Mouse (Mus musculus) CH12.LX (cell line): ENCODE measurements around the gene Fam172a. TPM values are rescaled to one million over a fixed set of nuclear protein-coding genes. Genes with fewer than 3 reads are reported as not detected.
A peak's percentile ranks its signal among the peaks of the same experiment; 100 is the strongest.

Source experiments
- DNase-seq: peaks from one replicate; pipeline ENCODE4 v3.0.0-alpha.2; 2013; ENCODE audit errors: extremely low read depth
- H3K27ac ChIP-seq: 2 replicates; pipeline ENCODE4 v1.5.1; 2012; ENCODE audit warnings: low read depth, mild to moderate bottlenecking, control low read depth, moderate library complexity; ENCODE audit not compliant: insufficient read depth
- H3K27me3 ChIP-seq: replicated peaks from 2 replicates; pipeline ENCODE3; 2012; ENCODE audit warnings: inconsistent platforms
- H3K36me3 ChIP-seq, 2 experiments: replicated peaks in 1 of 2; 2 replicates each; pipeline versions ENCODE3 to v1.6.1; 2012; ENCODE audit warnings: inconsistent platforms in 1 of 2, low read length in 1 of 2, mild to moderate bottlenecking in 1 of 2, mixed read lengths in 1 of 2, moderate library complexity in 1 of 2; ENCODE audit not compliant: control insufficient read depth in 1 of 2, insufficient read depth in 1 of 2
- H3K4me1 ChIP-seq, 2 experiments: 2 replicates each; pipeline ENCODE4 v1.6.1; 2012; ENCODE audit warnings: inconsistent platforms in 1 of 2, moderate library complexity in 1 of 2; ENCODE audit not compliant: insufficient read depth in 2 of 2, control insufficient read depth in 1 of 2
- H3K4me2 ChIP-seq: 2 replicates; pipeline ENCODE4 v1.6.1; 2012; ENCODE audit warnings: low read depth, mild to moderate bottlenecking, control low read depth; ENCODE audit not compliant: poor library complexity, insufficient read depth, severe bottlenecking
- H3K4me3 ChIP-seq, 3 experiments: fragments of 150-350 bp in 1 of 3; sonication (generic) in 1 of 3; replicated peaks in 1 of 3; 2 replicates each; pipeline versions ENCODE3 to v1.5.1; 2011 to 2012; ENCODE audit warnings: low read depth in 2 of 3, low read length in 2 of 3, mild to moderate bottlenecking in 2 of 3, moderate library complexity in 2 of 3, control low read depth in 1 of 3, improper control_type of control experiment in 1 of 3, inconsistent platforms in 1 of 3, mixed read lengths in 1 of 3; ENCODE audit not compliant: poor library complexity in 1 of 3
- H3K79me2 ChIP-seq: replicated peaks from 2 replicates; pipeline ENCODE4 v1.6.1; 2012; ENCODE audit warnings: mild to moderate bottlenecking, moderate library complexity; ENCODE audit not compliant: control insufficient read depth, poor library complexity, insufficient read depth, severe bottlenecking; ENCODE audit errors: extremely low read depth
- H3K9ac ChIP-seq: 2 replicates; pipeline ENCODE4 v1.6.1; 2012; ENCODE audit warnings: low read depth, mild to moderate bottlenecking, control low read depth, moderate library complexity; ENCODE audit not compliant: insufficient read depth
- H3K9me3 ChIP-seq: replicated peaks from 2 replicates; pipeline ENCODE3; 2012; ENCODE audit warnings: low read length, inconsistent platforms, mixed read lengths
- CTCF ChIP-seq, 2 experiments: IDR thresholded peaks in 1 of 2; conservative IDR thresholded peaks in 1 of 2; 2 replicates each; pipeline ENCODE4 v1.5.1; 2011 to 2012; ENCODE audit warnings: low read depth in 2 of 2, low read length in 2 of 2, improper control_type of control experiment in 1 of 2, inconsistent platforms in 1 of 2, mild to moderate bottlenecking in 1 of 2, moderate library complexity in 1 of 2
- E2F4 ChIP-seq: IDR thresholded peaks from 2 replicates; pipeline ENCODE4 v1.6.1; 2011; ENCODE audit warnings: low read depth, low read length, improper control_type of control experiment; ENCODE audit not compliant: insufficient replicate concordance
- ETS1 ChIP-seq: conservative IDR thresholded peaks from 2 replicates; pipeline ENCODE4 v1.6.1; 2012; ENCODE audit warnings: low read depth, mild to moderate bottlenecking, inconsistent platforms, low read length, improper control_type of control experiment, moderate library complexity
- JUN ChIP-seq: IDR thresholded peaks from 2 replicates; pipeline ENCODE4 v1.6.1; 2011; ENCODE audit warnings: low read depth, mild to moderate bottlenecking, low read length, improper control_type of control experiment, moderate library complexity; ENCODE audit not compliant: insufficient read depth
- JUND ChIP-seq: conservative IDR thresholded peaks from 2 replicates; pipeline ENCODE4 v1.6.1; 2011; ENCODE audit warnings: low read depth, low read length, improper control_type of control experiment
- MAZ ChIP-seq: IDR thresholded peaks from 2 replicates; pipeline ENCODE4 v1.6.1; 2012; ENCODE audit warnings: low read depth, mild to moderate bottlenecking, inconsistent platforms, low read length, improper control_type of control experiment, moderate library complexity
- MXI1 ChIP-seq: IDR thresholded peaks from 2 replicates; pipeline ENCODE4 v1.6.1; 2011; ENCODE audit warnings: mild to moderate bottlenecking, low read depth, low read length, improper control_type of control experiment
- MYC ChIP-seq: IDR thresholded peaks from 2 replicates; pipeline ENCODE4 v1.6.1; 2011; ENCODE audit warnings: low read depth, mild to moderate bottlenecking, improper control_type of control experiment, low read length
- NELFE ChIP-seq: IDR thresholded peaks from 2 replicates; pipeline ENCODE4 v1.6.1; 2011; ENCODE audit warnings: low read depth, low read length, improper control_type of control experiment
- NRF1 ChIP-seq: IDR thresholded peaks from 2 replicates; pipeline ENCODE4 v1.6.1; 2014; ENCODE audit warnings: low read depth, mild to moderate bottlenecking, inconsistent platforms, low read length, improper control_type of control experiment, moderate library complexity
- PAX5 ChIP-seq: IDR thresholded peaks from 2 replicates; pipeline ENCODE4 v1.6.1; 2012; ENCODE audit warnings: low read length, inconsistent platforms, mixed read lengths
- RCOR1 ChIP-seq: conservative IDR thresholded peaks from 2 replicates; pipeline ENCODE4 v1.6.1; 2012; ENCODE audit warnings: low read depth, mild to moderate bottlenecking, inconsistent platforms, low read length, improper control_type of control experiment
- TCF12 ChIP-seq: IDR thresholded peaks from 2 replicates; pipeline ENCODE4 v1.6.1; 2014; ENCODE audit warnings: low read depth, mild to moderate bottlenecking, inconsistent platforms, low read length, improper control_type of control experiment
- ZC3H11A ChIP-seq: IDR thresholded peaks from 2 replicates; pipeline ENCODE4 v1.6.1; 2012; ENCODE audit warnings: low read depth, mild to moderate bottlenecking, inconsistent platforms, low read length, improper control_type of control experiment
- ZMIZ1 ChIP-seq: IDR thresholded peaks from 2 replicates; pipeline ENCODE4 v1.6.1; 2012; ENCODE audit warnings: low read depth, mild to moderate bottlenecking, inconsistent platforms, low read length, improper control_type of control experiment
- ZNF384 ChIP-seq: IDR thresholded peaks from 2 replicates; pipeline ENCODE4 v1.6.1; 2012; ENCODE audit warnings: low read depth, low read length, improper control_type of control experiment, inconsistent platforms
- dilution Hi-C: fragments of 300-500 bp; cut with MboI; formaldehyde crosslinking; loops from 2 replicates; pipeline ENCODE4 v1.14.3; 2020; ENCODE audit warnings: low sequenced_read_pairs; ENCODE audit not compliant: extremely low pct_unique_long_range_greater_than_20kb, extremely low pct_ligation_motif_present
- in situ Hi-C: fragments of 300-500 bp; cut with MboI; formaldehyde crosslinking; loops from 3 replicates; pipeline ENCODE4 v1.14.3; 2019; ENCODE audit warnings: low sequenced_read_pairs, low pct_ligation_motif_present, low pct_unique_long_range_greater_than_20kb, mixed read lengths
- polyA plus RNA-seq: library from polyadenylated mRNA; unstranded; fragments of >175 nt; gene quantifications from 2 replicates; pipeline ENCODE4 v1.2.1, GENCODE M21; 2012; ENCODE audit warnings: low read depth; ENCODE audit not compliant: insufficient read length
- total RNA-seq, 2 experiments: library from RNA; depleted of rRNA; stranded (reverse); fragments of 300-350 nt in 1 of 2; fragments of >200 nt in 1 of 2; gene quantifications; 2 replicates each; pipeline ENCODE4 v1.2.3; 2012 to 2014

Fam172a gene
- total and polyA plus RNA-seq, 3 experiments: 12.2 to 24.7 (median 16.9) TPM

DNA sequence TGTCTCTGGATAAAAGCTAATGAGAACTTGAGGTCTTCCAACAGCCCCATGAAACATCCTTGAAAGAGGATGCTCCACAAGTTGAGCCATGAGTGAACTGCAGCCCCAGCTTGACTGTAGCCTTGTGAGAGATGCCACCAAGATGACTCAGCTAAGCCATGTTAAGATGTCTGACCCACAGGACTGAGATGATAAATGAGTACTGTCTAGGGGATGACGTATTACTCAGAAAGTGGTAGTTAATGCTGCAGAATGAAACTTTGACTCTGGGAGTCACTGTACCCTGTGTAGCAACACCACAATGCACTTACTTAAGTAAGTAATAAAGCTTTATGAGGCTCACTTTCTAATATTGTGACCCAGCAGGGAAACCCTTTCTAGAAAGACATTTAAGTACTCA, 308.3 kb downstream of the Fam172a start:
- TF ChIP-seq MYC: no peak
- TF ChIP-seq JUN: no peak
- no peak for TF ChIP-seq ZNF384
- TF ChIP-seq NRF1: no peak
- no peak for TF ChIP-seq NELFE
- no peak for TF ChIP-seq TCF12
- no peak for TF ChIP-seq E2F4
- no peak for TF ChIP-seq PAX5
- no peak for TF ChIP-seq ETS1
- no peak for TF ChIP-seq MXI1
- TF ChIP-seq JUND: no peak
- no peak for TF ChIP-seq RCOR1
- TF ChIP-seq ZC3H11A: no peak
- no peak for TF ChIP-seq CTCF (conservative IDR thresholded peaks at IDR 0.05 in 1 of 2, IDR thresholded peaks at IDR 0.05 in 1 of 2; ENCODE audit: low read depth in 2 of 2, low read length in 2 of 2)
- no peak for TF ChIP-seq MAZ
- TF ChIP-seq, all 38 proteins: peak for 0
- in situ Hi-C loops: no loop called here
- H3K4me1 ChIP-seq: no peaks in the 10 kb centered on the region

DNA sequence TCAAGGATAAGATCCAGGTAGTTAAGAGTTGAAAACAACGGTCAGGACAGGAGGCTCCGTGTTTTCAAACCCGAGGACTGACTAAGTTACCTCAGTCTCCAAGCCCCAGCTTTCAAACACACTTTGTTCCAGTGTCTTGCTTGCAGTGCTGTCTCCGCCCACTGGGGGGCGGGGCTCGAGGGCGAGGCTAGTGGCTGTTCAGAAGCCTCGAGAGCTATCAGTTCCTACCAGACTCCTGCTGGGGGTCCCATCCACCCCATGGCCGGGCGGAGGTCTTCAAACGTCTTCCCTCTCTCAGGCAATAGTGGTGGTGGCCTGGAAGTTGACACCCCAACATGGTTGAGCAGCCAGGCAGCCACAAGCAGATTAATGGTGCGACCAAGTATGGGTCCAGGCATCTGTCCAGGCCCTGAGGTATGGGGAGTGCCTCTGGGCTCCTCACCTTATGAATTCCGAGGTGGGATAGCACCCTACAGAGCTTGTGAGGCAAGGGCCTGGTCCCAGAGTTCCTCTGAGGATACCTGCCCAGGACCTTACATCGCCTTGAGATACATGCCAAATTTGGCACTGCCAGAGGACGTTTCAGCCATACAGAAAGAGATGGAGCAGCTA, 323.0 kb downstream of the Fam172a start, which contains the start of gene Pou5f2:
TSS of gene Pou5f2 (plus strand) at position 220 of the 612 bp plus-strand sequence.
- no peak within 1 kb of the TSS for H3K4me2 ChIP-seq
- TF ChIP-seq CTCF (conservative IDR thresholded peaks at IDR 0.05 in 1 of 2, IDR thresholded peaks at IDR 0.05 in 1 of 2; ENCODE audit: low read depth in 2 of 2, low read length in 2 of 2) (peak; percentile 31 to 48; a peak in 3 of 4 replicates), ZMIZ1 (no peak)
- in situ Hi-C loops: no loop called here

More for the DNA sequence above, 308.3 kb downstream of the Fam172a start:
- H3K9ac ChIP-seq: no peak overlapping the region
- dilution Hi-C loops: no loop called here
- DNase-seq: no peak
- no peak overlapping the region for H3K27ac ChIP-seq
- H3K36me3 ChIP-seq: peaks cover 0 to 15% of the 10 kb centered on the region in 2 experiments
- no peaks in the 10 kb centered on the region for H3K9me3 ChIP-seq
- H3K4me2 ChIP-seq: no peak overlapping the region
- no peaks in the 10 kb centered on the region for H3K27me3 ChIP-seq
- H3K79me2 ChIP-seq: no peaks in the 10 kb centered on the region
- no peak overlapping the region for H3K4me3 ChIP-seq

More for the DNA sequence above, 323.0 kb downstream of the Fam172a start, which contains the start of gene Pou5f2:
- H3K9me3 ChIP-seq: no peaks in the 10 kb centered on the region
- H3K27me3 ChIP-seq: no peaks in the 10 kb centered on the region
- H3K36me3 ChIP-seq: peaks cover 0 to 10% of the 10 kb centered on the region in 2 experiments
- H3K79me2 ChIP-seq: no peaks in the 10 kb centered on the region
- DNase-seq: peak; percentile 52
- H3K4me1 ChIP-seq: peaks cover 0 to 8% of the 10 kb centered on the region in 2 experiments; a peak in 2 of 4 replicates
- H3K9ac ChIP-seq: no peak within 1 kb of the TSS
- no peak within 1 kb of the TSS for H3K27ac ChIP-seq
- dilution Hi-C loops: no loop called here
- H3K4me3 ChIP-seq: no peak within 1 kb of the TSS
